Mouse (Mus musculus): ENCODE results near the gene Angptl4. TPM values are rescaled to one million over a fixed set of nuclear protein-coding genes. Genes with fewer than 3 reads are reported as not detected.

Angptl4 gene
- total RNA-seq, 2 experiments from 2014 or later, result 22.5 to 43.8 TPM

DNA sequence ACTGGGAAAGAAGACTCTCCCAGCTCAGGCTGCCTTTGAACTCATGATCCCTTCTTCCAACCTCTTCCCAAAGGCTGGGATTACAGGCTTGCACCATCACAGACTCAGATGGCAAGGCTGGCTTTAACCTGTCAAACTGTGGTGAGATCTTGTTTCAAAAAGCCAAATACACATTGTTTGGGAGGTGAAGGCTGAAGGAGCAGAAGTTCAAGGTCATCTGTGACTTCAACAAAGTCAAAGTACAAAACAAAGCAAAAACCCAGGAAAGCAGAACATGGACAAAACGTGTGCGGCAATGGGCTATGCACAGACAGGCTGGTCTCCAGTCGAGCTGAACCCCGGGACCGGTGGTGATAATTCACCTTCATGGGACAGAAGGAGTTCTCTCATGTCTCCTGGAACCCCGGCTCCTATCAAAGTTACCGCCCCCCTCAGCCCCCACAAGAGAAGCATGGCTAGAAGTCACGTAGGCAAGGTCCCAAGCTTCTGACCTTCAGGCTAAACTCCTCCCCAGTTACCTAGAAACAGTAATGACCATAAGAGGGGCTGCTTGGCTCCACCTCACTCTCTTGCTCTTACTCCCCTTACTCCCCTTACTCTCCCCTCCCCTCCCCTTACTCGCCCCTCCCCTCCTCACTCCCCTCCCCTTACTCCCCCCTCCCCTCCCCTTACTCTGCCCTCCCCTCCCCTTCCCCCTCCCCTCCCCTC lies 25.7 kb upstream of the Angptl4 start:
- DNase-seq (ENCODE audit: low spot score in 2 of 2), result no peak

GRCm38 (mm10) chr17:33804745-33805144 lies 23.1 kb upstream of the Angptl4 start:
- no peak for DNase-seq (ENCODE audit: low spot score in 2 of 2)

DNA sequence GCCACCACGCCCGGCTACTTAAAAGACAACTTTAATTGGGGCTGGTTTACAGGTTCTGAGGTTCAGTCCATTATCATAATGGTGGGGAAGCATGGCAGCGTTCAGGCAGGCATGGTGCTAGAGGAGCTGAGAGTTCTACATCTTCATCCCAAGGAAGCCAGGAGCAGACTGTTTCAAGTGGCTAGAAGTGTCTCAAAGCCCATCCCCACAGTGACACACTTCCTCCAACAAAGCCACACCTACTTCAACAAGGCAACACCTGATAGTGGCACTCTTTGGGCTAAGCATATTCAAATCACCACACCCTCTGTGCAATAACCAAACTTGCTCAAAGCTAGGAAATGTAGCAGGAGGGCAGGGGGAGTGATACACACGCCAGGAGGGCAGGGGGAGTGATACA lies 22.6 kb upstream of the Angptl4 start:
- DNase-seq (ENCODE audit: low spot score in 2 of 2), result no peak

DNA sequence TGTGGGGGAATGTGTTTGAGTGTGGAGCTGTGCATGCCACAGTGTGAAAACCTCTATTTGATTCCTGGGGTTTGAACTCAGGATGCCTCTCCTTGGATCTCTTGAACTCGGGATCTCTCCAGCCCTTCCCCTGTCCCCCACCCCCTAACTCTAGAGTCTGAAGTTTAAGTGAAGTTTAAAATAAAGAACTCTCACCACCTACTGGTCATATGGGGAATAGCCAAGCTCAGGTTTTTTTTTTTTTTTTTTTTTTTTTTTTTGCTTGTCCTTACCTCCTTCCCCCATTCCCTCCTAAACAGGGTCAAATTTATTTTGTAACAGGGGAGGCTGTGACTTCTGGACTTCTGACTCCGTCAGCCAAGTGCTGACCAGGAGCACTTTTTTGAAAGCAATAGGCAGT lies 20.6 kb upstream of the Angptl4 start:
- no peak for DNase-seq (ENCODE audit: low spot score in 2 of 2)

DNA sequence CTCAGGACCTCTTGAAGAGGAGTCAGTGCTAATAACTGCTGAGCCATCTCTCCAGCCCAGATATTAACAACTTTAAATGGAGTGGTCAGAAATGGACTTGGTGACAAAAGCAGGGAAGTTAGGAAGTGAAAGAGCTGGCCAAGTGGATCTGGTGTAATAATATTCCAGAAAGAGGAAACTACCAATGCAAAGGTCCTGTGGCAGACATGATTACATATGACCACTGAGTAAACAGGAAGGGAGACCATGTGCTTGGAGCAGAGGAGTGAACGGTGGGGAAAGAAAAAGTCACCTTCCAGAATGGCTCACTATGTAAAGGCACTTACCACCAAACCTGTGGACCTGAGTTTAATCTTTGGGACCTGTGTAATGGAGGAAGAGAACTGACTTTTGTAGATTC lies 17.6 kb upstream of the Angptl4 start:
- DNase-seq (ENCODE audit: low spot score in 2 of 2), result no peak

- no peak for DNase-seq (ENCODE audit: low spot score in 2 of 2)
Measured at GRCm38 (mm10) chr17:33798306-33798705, 16.7 kb upstream of the Angptl4 start.

- DNase-seq (ENCODE audit: low spot score in 2 of 2), result no peak
Measured at GRCm38 (mm10) chr17:33788732-33789131, 7.1 kb upstream of the Angptl4 start.

GRCm38 (mm10) chr17:33786375-33786774 lies 4.7 kb upstream of the Angptl4 start:
- DNase-seq (ENCODE audit: low spot score in 2 of 2), result no peak

DNA sequence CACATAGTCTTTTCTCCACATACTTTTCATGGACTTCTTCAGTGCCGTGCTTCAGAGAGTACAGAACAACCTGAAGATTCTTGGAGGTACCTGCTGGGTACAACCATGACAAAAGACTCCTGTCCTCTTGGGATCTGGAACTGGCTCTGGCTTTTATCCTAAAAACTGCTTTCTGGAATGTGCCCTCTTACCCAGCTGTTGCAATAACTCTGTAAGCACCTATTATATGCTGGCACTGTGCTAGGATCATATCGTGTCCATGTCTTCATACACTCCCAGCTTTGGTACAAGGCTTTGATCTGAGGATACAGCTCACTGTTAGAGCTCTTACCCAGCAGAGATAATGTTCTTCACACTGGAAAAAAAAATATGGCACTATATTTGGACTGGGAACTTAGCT lies 3.3 kb upstream of the Angptl4 start:
- DNase-seq (ENCODE audit: low spot score in 2 of 2), result no peak

DNA sequence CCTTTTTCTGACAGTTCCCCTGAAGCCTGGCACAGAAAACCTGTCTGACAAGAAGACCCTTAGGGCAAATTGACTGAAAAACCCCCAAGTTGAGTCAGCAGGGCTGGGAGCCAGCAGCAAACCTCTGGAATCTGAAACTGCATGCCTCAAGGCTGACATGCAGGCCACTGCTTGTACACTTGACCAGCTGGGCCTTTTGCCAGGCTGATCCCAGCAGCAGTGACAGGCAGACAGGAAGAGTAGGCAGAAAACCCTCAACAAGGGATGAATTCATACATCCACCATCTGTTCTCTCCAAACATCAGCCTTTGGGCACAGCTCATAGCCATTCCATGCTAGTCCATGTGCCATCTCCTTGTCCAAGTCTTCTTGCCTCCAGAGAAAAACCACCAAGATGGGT lies 1.8 kb upstream of the Angptl4 start:
- peak; percentile 55 to 86 for DNase-seq (ENCODE audit: low spot score in 2 of 2)

- no peak for DNase-seq (ENCODE audit: low spot score in 2 of 2)
Measured at GRCm38 (mm10) chr17:33782067-33782466, 437 bp upstream of the Angptl4 start.

DNA sequence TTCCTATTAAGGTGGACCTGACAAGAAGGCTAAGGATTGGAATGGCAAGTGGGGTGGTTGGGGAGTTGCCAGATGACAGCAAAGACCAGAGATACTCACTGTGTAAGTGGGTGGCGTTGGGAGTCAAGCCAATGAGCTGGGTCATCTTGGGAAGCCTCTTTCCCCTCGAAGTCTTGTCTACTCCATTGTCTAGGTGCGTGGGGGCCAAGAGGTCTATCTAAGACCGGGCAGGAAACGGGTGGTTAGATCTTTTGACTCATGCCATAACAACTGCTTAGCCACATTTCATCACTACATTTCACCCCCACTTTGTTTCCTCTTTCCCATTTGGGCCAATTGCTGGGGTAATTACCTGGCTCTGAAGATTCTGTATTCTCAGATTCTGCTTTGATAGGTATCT lies 1.2 kb downstream of the Angptl4 start:
- peak in 1 of 2 experiments; percentile 53 for DNase-seq (ENCODE audit: low spot score in 2 of 2)

DNA sequence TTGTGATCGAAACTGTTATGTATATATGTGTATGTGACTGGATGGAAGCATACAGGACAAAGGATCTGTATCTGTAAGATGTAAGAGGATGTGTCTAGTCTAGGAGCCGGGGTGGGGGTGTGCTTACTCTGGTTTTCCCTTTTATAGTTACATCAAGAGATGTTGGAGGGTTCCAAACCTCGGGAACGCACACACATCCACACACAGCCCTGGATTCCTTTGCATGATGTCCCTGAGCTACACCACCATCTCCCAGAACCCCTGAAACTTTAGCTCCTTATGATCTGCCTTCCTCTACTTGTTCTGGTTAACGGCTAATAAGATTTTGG lies 1.7 kb downstream of the Angptl4 start:
- no peak for DNase-seq (ENCODE audit: low spot score in 2 of 2)

- DNase-seq (ENCODE audit: low spot score in 2 of 2), result peak; percentile 90 to 98
Measured at GRCm38 (mm10) chr17:33779271-33779966, 2.2 kb downstream of the Angptl4 start.

GRCm38 (mm10) chr17:33775287-33775686 lies 6.3 kb downstream of the Angptl4 start:
- DNase-seq (ENCODE audit: low spot score in 2 of 2), result no peak

DNA sequence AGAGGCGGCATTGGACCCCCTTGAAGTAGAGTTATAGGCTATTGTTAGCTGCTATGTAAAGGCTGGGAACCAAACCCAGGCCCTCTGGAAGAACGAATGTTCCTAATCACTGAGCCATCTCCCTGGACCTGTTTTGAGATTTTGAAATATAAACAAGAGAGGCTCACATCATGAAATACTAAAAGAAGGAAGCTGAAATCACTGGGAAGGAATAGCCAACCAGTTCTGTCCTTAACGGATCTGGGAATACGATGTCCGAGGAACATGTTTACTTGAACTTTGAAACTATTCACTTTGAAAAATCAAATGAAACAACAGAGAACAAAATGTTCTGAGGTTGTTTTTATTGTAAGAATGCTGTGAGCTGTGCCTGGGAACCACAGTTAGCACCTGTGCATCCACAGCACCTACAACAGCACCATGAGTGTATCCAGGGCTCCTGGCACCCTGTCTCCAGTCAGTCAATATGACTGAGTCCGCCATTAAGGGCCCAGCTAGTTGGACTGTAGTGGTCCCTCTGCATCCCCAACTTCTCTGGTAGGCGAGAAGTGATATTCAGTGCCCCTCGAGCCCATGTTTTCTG lies 7.0 kb downstream of the Angptl4 start:
- no peak for DNase-seq (ENCODE audit: low spot score in 2 of 2)

GRCm38 (mm10) chr17:33773871-33774572 lies 7.6 kb downstream of the Angptl4 start:
- no peak for DNase-seq (ENCODE audit: low spot score in 2 of 2)

DNA sequence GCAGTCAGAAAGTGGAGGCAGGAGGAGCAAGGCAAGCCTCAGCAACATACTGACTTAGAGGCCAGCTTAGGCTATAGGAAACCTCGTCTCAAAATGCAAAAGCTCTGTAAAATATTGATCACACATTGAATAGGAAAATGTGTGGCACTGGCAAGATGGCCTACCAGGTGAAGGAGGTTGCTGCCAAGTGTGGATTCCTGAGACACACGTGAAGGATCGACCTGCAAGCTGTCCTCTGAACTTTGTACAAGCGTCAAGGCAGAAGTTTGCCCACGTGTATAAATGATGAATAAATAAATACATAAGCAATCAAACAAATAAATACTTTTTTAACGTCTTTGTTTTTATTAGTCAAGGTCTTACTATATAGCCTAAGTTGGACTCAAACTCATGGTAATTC lies 8.2 kb downstream of the Angptl4 start:
- no peak for DNase-seq (ENCODE audit: low spot score in 2 of 2)

- no peak for DNase-seq (ENCODE audit: low spot score in 2 of 2)
Measured at GRCm38 (mm10) chr17:33771617-33772016, 10.0 kb downstream of the Angptl4 start.

- DNase-seq (ENCODE audit: low spot score in 2 of 2), result no peak
Measured at GRCm38 (mm10) chr17:33766389-33766788, 15.2 kb downstream of the Angptl4 start.

DNA sequence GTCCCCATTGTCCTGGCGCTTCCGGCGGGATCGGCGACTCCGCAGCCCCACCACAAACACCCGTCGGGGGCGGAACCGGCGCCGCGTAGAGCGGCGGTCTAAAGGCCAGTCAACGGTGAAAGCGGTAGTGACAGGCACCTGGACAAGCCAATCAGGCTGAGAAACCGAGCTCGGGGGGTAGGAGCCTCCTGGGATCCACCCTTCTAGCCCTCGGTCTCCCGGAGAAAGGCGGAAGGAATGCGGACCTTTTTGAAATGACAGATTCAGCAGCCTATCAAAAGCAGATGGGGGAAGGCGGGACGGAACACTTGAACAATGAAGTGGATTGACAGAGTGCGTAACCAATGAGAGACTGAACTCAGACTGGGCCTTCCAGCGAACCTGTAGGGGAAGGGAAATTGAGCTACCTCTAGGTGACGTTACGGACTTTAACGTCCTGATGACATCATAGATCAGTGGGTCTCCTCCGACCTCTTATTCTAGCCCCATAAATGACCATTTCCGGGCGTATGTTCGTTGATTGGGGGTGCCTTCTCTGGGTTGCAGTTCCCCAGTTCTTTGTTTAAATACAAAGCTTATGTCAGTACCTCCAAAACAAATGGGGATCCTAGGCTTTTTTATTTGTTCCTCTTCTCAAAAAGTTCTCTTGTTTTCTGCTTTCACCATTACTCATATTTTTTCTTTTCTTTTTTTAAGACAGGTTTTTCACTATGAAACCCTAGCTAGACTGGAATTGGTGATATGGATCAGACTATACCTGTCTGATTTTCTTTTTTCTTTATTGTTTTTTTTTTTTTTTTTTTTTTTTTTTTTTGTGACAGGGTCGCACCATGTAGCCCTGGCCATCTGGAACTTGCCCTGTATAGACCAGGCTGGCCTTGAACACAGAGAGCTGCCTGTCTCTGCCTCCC lies 21.1 kb downstream of the Angptl4 start, which contains the start of gene Rab11b:
Rab11b (minus strand) TSS at position 276 of the 911 bp plus-strand sequence.
- DNase-seq (ENCODE audit: low spot score in 2 of 2), result peak; percentile 95 to 99
